Mouse (Mus musculus) kidney, postnatal 10 days (tissue): ENCODE results near the gene Fes.
"Not testable (repeated sequence)": the region's sequence is repeated elsewhere in the genome, so short reads cannot be mapped to it uniquely, and the experiment has no call there.

ENCODE experiments used
- DNase-seq: peaks from one replicate; pipeline ENCODE4 v3.0.0; 2021; ENCODE audit warnings: mixed read lengths

Gene Fes

GRCm38 (mm10) chr7:80404101-80404894, 16.6 kb upstream of the Fes start:
- DNase-seq = no peak

- DNase-seq = peak; percentile 72
These were observed 15.8 kb upstream of the Fes start for GRCm38 (mm10) chr7:80403551-80403950.

GRCm38 (mm10) chr7:80402651-80403321, 15.0 kb upstream of the Fes start:
- DNase-seq = peak; percentile 87

GRCm38 (mm10) chr7:80401860-80402641, 14.3 kb upstream of the Fes start:
- peak; percentile 75 for DNase-seq

- DNase-seq = no peak
These were observed 13.5 kb upstream of the Fes start for GRCm38 (mm10) chr7:80401041-80401859.

GRCm38 (mm10) chr7:80400571-80400970, 12.8 kb upstream of the Fes start:
- peak; percentile 52 for DNase-seq

- DNase-seq = peak; percentile 71
These were observed 12.4 kb upstream of the Fes start for GRCm38 (mm10) chr7:80400099-80400498.

- DNase-seq = no peak
These were observed 11.1 kb upstream of the Fes start for GRCm38 (mm10) chr7:80398654-80399444.

- DNase-seq = no peak
These were observed 10.2 kb upstream of the Fes start for GRCm38 (mm10) chr7:80397986-80398385.

- not testable (repeated sequence) for DNase-seq
These were observed 8.7 kb upstream of the Fes start for GRCm38 (mm10) chr7:80396427-80396826.

- no peak for DNase-seq
These were observed 6.9 kb upstream of the Fes start for GRCm38 (mm10) chr7:80394600-80394999.

- no peak for DNase-seq
These were observed 4.4 kb upstream of the Fes start for GRCm38 (mm10) chr7:80392119-80392518.

- DNase-seq = peak; percentile 58
These were observed 613 bp downstream of the Fes start for GRCm38 (mm10) chr7:80387033-80387632.

GRCm38 (mm10) chr7:80386235-80386930, 1.4 kb downstream of the Fes start:
- peak; percentile 97 for DNase-seq

GRCm38 (mm10) chr7:80382919-80383318, 4.8 kb downstream of the Fes start:
- no peak for DNase-seq

- peak; percentile 57 for DNase-seq
These were observed 8.2 kb downstream of the Fes start for GRCm38 (mm10) chr7:80379531-80379930.

- peak; percentile 79 for DNase-seq
These were observed 10.3 kb downstream of the Fes start for GRCm38 (mm10) chr7:80377471-80377870.

- DNase-seq = no peak
These were observed 11.6 kb downstream of the Fes start for GRCm38 (mm10) chr7:80376192-80376591.

- no peak for DNase-seq
These were observed 12.2 kb downstream of the Fes start for GRCm38 (mm10) chr7:80375376-80376039.

GRCm38 (mm10) chr7:80374733-80375132, 13.0 kb downstream of the Fes start:
- DNase-seq = no peak
